Mouse (Mus musculus) frontal cortex, postnatal 36 days (tissue): Measurements from ENCODE around the gene Mxd1.

Source experiments
- DNase-seq, 2 experiments: peaks; one replicate each; pipeline ENCODE4 v3.0.0; 2022; ENCODE audit warnings: low spot score in 2 of 2

Mxd1 gene

DNA sequence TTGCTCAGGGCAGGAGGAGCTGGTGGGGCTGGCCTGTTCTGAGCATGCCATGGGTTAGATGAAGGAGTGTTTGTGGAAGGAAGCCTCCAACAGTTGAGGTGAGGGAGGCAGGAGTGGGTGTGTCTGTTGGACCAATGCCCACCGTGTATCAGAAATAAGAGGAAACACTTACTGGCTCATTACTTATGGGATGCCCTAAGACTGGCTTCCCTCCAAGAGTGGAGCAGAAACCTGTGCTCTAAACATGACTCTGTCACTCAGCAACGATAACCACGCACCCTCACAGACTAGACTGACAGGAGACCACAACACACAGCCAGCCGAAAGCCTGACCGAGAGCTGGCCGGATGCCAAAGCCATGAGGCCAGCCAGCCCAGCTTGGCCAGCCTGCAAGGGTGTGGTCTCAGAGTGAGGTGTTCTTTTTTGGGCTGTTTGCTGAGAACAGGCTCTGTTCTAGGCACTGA, 69.0 kb downstream of the Mxd1 start:
- no peak for DNase-seq

DNA sequence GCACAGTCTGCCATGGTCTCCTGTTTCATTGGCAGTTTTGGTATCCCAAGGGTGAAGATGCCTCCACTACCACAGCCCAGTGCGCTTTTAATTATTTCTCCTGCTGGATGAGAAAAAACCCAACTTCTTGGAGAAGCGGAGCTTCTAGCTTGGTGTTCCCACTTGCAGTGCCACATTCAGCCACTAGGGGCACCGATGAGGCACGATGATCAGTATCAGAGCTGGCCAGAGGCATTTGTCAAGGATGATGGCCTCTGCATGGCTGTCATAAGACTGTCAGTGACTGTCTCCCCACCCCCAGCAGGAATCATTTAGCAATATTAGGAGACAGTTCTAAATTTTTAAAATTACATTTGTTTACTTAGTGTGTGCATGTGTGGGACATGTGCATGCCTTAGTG, 69.8 kb downstream of the Mxd1 start:
- peak; percentile 84 to 87 for DNase-seq

GRCm38 (mm10) chr6:86598742-86599193, 70.2 kb downstream of the Mxd1 start:
- no peak for DNase-seq
